Mouse (Mus musculus) embryonic facial prominence, embryonic 10.5 days (tissue): ENCODE results near the gene Smco1. TPM values are rescaled to one million over a fixed set of nuclear protein-coding genes. Genes with fewer than 3 reads are reported as not detected.

Experiments used
- DNase-seq: peaks from one replicate; pipeline ENCODE4 v3.0.0-alpha.2; 2017; ENCODE audit warnings: low spot score
- H3K27ac ChIP-seq: fragments of 300-500 bp; sonication (generic); replicated peaks from 2 replicates; pipeline ENCODE4 v1.5.1; 2016; ENCODE audit warnings: mild to moderate bottlenecking
- H3K27me3 ChIP-seq: fragments of 300-500 bp; sonication (generic); replicated peaks from 2 replicates; pipeline ENCODE4 v1.6.1; 2016; ENCODE audit warnings: low read depth, mild to moderate bottlenecking; ENCODE audit not compliant: poor library complexity, severe bottlenecking
- H3K36me3 ChIP-seq: fragments of 300-500 bp; sonication (generic); replicated peaks from 2 replicates; pipeline ENCODE4 v1.6.1; 2016; ENCODE audit warnings: mild to moderate bottlenecking, moderate library complexity
- H3K4me1 ChIP-seq: fragments of 300-500 bp; sonication (generic); 2 replicates; pipeline ENCODE4 v1.6.1; 2016
- H3K4me3 ChIP-seq: fragments of 300-500 bp; sonication (generic); 2 replicates; pipeline ENCODE4 v1.5.1; 2016; ENCODE audit warnings: mild to moderate bottlenecking, moderate library complexity
- H3K9me3 ChIP-seq: fragments of 300-500 bp; sonication (generic); 2 replicates; pipeline ENCODE4 v1.6.1; 2016; ENCODE audit warnings: mild to moderate bottlenecking
- WGBS: fragments of 180-500 bp; shearing (Covaris S2); methylation state at CpG from one replicate; pipeline ENCODE4 v1.1.7; 2016; 5-methylcytosine and 5-hydroxymethylcytosine counted together
- microRNA counts: library from miRNA; unstranded; fragments of <30 nt; microRNA quantifications from one replicate; lab custom pipeline; 2017
- microRNA-seq: library from miRNA; unstranded; fragments of <30 nt; microRNA quantifications from one replicate; pipeline ENCODE4, GENCODE M21; 2017
- polyA plus RNA-seq: library from polyadenylated mRNA; unstranded; fragments of >200 nt; fragmentation: Nextera tagmentation; extraction: Ambion mirVana; gene quantifications from 2 replicates; pipeline ENCODE4 v1.2.1, GENCODE M21; 2016

The Smco1 gene
- polyA plus RNA-seq, 1 experiment from 2014 or later: not detected

- Histone ChIP-seq H3K27ac (no peak overlapping the region), H3K9me3 (no peaks in the 10 kb centered on the region), H3K27me3 (no peaks in the 10 kb centered on the region), H3K4me1 (peaks cover 6% of the 10 kb centered on the region; the same call in 1 of the 2 replicates), H3K36me3 (no peaks in the 10 kb centered on the region), H3K4me3 (no peak overlapping the region)
- DNase-seq: peak; percentile 13
- WGBS: 33% methylated on average over 7 of the region's 7 CpGs
Observed at GRCm38 (mm10) chr16:32323953-32324352, 52.7 kb downstream of the Smco1 start.

MicroRNAs within 50 kb of the gene (microRNA counts, 519-probe panel; counts per million panel counts)
- 188 counts per million, percentile 57 among the panel's probes with 10 or more counts for microRNA mmu-miR-1946a (lab: Ali Mortazavi, UCI)

Small RNA genes lying within 50 kb of the gene (microRNA-seq; reads per million reads assigned to microRNA genes)
- gene Mir1946a: not detected

Other genes starting within 250 kb of the Smco1 start
- gene Pak2, start 192.1 kb upstream of the Smco1 start, polyA plus RNA-seq: 39.4 and 42.4 TPM in 2 replicates
- 151 and 152 TPM in 2 replicates for gene Pigx, start 171.7 kb upstream of the Smco1 start, polyA plus RNA-seq
- 36.5 and 36.7 TPM in 2 replicates for gene Cep19, start 171.7 kb upstream of the Smco1 start, polyA plus RNA-seq
- 7.3 and 8.1 TPM in 2 replicates for gene Nrros, start 105.9 kb upstream of the Smco1 start, polyA plus RNA-seq
- gene Bex6, start 91.6 kb upstream of the Smco1 start, polyA plus RNA-seq: not detected in 2 replicates
- gene Fbxo45, start 24.3 kb upstream of the Smco1 start, polyA plus RNA-seq: 13.8 and 15.4 TPM in 2 replicates
- 19.0 and 19.4 TPM in 2 replicates for gene Wdr53, start 24.2 kb upstream of the Smco1 start, polyA plus RNA-seq
- 29.0 and 33.9 TPM in 2 replicates for gene Rnf168, start 6.0 kb downstream of the Smco1 start, polyA plus RNA-seq
- 27.0 and 32.2 TPM in 2 replicates for gene Ubxn7, start 60.8 kb downstream of the Smco1 start, polyA plus RNA-seq
- not detected in 2 replicates for gene Tm4sf19, start 129.0 kb downstream of the Smco1 start, polyA plus RNA-seq
- gene Tctex1d2, start 148.2 kb downstream of the Smco1 start, polyA plus RNA-seq: 32.5 and 34.1 TPM in 2 replicates
- 43.8 and 46.4 TPM in 2 replicates for gene Pcyt1a, start 159.5 kb downstream of the Smco1 start, polyA plus RNA-seq
- gene Slc51a, start 216.4 kb downstream of the Smco1 start, polyA plus RNA-seq: 0.24 and 0.39 TPM in 2 replicates
- gene Zdhhc19, start 224.8 kb downstream of the Smco1 start, polyA plus RNA-seq: not detected in 2 replicates